9 mouse cellular contexts compared by ENCODE assay signal in the genomic region with DNA sequence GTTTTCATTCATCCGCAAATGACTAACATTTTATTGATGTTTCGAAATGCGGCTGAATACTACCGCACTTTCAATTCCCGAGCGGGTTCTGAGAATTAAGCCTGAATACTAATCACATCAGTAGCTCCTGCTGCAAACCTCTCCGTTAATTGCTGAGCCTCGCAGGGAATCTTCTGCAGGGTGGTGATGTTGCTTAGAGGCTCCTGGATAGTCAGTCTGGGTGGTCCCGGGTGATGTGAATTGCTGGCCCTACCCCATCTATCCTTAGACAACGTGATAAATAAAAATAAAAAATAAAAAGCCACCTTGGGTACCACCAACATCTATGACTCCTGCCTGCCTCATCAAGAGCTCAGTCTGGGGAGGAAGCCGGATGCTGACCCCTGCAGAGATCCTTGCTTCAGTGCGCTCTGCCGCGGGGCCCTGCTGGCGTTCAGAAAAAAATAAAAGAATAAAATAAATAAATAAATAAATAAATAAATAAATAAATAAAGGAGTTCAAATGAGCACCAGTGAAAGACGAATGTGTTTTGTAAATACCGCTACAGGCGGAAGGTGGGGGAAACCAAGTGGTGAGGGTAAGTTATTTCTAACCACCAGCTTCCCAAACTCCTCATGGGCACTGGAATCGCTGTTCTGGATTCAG. TPM values are rescaled to one million over a fixed set of nuclear protein-coding genes. Genes with fewer than 3 reads are reported as not detected.
DNase-seq lines count a peak whose midpoint lies in the region; ATAC-seq lines count a peak whose summit lies in the region.
"Had no signal": no experiment of that assay in that cellular context is flagged by ENCODE, and none has a peak within 500 bp of the region (broad histone marks: within the 10 kb centered on the region; RNA-seq: fewer than 3 reads in every experiment).

No protein-coding gene starts in this region.

- no peaks in the 10 kb centered on the region for H3K36me3 ChIP-seq in kidney, embryonic 14.5 days (ENCODE audit: control insufficient read depth, insufficient read depth, low read length)
- H3K36me3 ChIP-seq in hindbrain, embryonic 11.5 days (ENCODE audit: control insufficient read depth, insufficient read depth, low read length), result no peaks in the 10 kb centered on the region

- peak overlapping the region; percentile 48; the same call in 1 of the 2 replicates for H3K9ac ChIP-seq in kidney, embryonic 14.5 days (ENCODE audit: low read depth, low read length)
- peak overlapping the region; percentile 59; the same call in 1 of the 2 replicates for H3K9ac ChIP-seq in hindbrain, embryonic 11.5 days (ENCODE audit: low read depth, low read length)

- peak overlapping the region; percentile 91 for H3K4me2 ChIP-seq in kidney, embryonic 14.5 days (replicated peaks; ENCODE audit: low read depth, low read length)
- H3K4me2 ChIP-seq in hindbrain, embryonic 11.5 days (replicated peaks; ENCODE audit: low read depth, low read length), result peak overlapping the region; percentile 73

- H3K9me3 ChIP-seq in kidney, embryonic 14.5 days (ENCODE audit: control insufficient read depth, low read length), result no peaks in the 10 kb centered on the region
- H3K9me3 ChIP-seq in hindbrain, embryonic 11.5 days (ENCODE audit: control insufficient read depth, low read length), result no peaks in the 10 kb centered on the region

- peaks cover 20% of the 10 kb centered on the region for H3K27me3 ChIP-seq in kidney, embryonic 14.5 days (ENCODE audit: control insufficient read depth, insufficient read depth, low read length)
- H3K27me3 ChIP-seq in hindbrain, embryonic 11.5 days (ENCODE audit: control insufficient read depth, insufficient read depth, low read length), result 0 out of 2 replicates have a peak, but pooled peaks cover 2% of the 10 kb centered on the region

- 5% methylated on average over 19 of the region's 19 CpGs for WGBS in kidney, embryonic 14.5 days
- WGBS in hindbrain, embryonic 11.5 days, result 3% methylated on average over 19 of the region's 19 CpGs

- ATAC-seq in kidney, embryonic 14.5 days (ENCODE audit: low FRiP score, low TSS enrichment), result no peak
- ATAC-seq in hindbrain, embryonic 11.5 days (ENCODE audit: low FRiP score), result peak; percentile 14; the same call in 1 of the 2 replicates

- intact Hi-C loops in left cerebral cortex, postnatal 25 days (cut with DNase I), result loop anchor here (1.0 to 10.0 kb wide), 10 partner anchors 82 to 1909 kb away; partner anchors contain the start of gene Zranb2

- peak overlapping the region; percentile 64 for H3K4me3 ChIP-seq in kidney, embryonic 14.5 days (ENCODE audit: low read length)
- peak overlapping the region; percentile 60 for H3K4me3 ChIP-seq in hindbrain, embryonic 11.5 days (ENCODE audit: low read depth, low read length)

- H3K4me1 ChIP-seq in kidney, embryonic 14.5 days (ENCODE audit: control insufficient read depth, insufficient read depth, low read length), result peaks cover 9% of the 10 kb centered on the region; the same call in 1 of the 2 replicates
- H3K4me1 ChIP-seq in hindbrain, embryonic 11.5 days (replicated peaks; ENCODE audit: control insufficient read depth, insufficient read depth, low read length), result no peaks in the 10 kb centered on the region

- DNase-seq in kidney, adult 8-10 months, result no peak
- DNase-seq in embryo, embryonic 10.5 days (ENCODE audit: low spot score), result peak; percentile 44
- peak; percentile 45 for DNase-seq in hindbrain, embryonic 11.5 days (ENCODE audit: low spot score)
- DNase-seq in left cerebral cortex, postnatal 25 days (ENCODE audit: low spot score in 2 of 2), result peak; percentile 65 to 66
- DNase-seq in retina, postnatal 1 day, result peak; percentile 62
- no peak for DNase-seq in urinary bladder, postnatal 36 days (ENCODE audit: low spot score in 2 of 2)
- DNase-seq in urinary bladder, adult 18-20 months (ENCODE audit: low spot score in 2 of 2), result no peak

- no peak overlapping the region for H3K27ac ChIP-seq in kidney, embryonic 14.5 days (ENCODE audit: low read depth, low read length)
- H3K27ac ChIP-seq in hindbrain, embryonic 11.5 days (ENCODE audit: low read depth, low read length), result peak overlapping the region; percentile 85; the same call in 1 of the 2 replicates

RNA-seq across cellular contexts. Expression of gene Negr1, which starts 1.6 kb away (rescaled TPM):
- polyA plus RNA-seq in kidney, embryonic 14.5 days (2014; fragmentation: Nextera tagmentation; extraction: Ambion mirVana), result 12.2 and 12.4 TPM in 2 replicates
- 6.1 and 7.7 TPM in 2 replicates for polyA plus RNA-seq in hindbrain, embryonic 11.5 days (2014; fragmentation: Nextera tagmentation; extraction: Ambion mirVana)
- 100 to 1,000 TPM; 235 to 242 TPM for total RNA-seq in left cerebral cortex, postnatal 25 days (2021)
- total RNA-seq: MEL had no signal

Comparison
In these comparisons a context has a peak if more than half of its experiments do, and no peak if none do; other contexts are left out.
1. DNase-seq: peak in embryo, embryonic 10.5 days (single experiment), hindbrain, embryonic 11.5 days (single experiment), left cerebral cortex, postnatal 25 days (2 of 2) and retina, postnatal 1 day (single experiment); none in kidney, adult 8-10 months (0 of 2), urinary bladder, postnatal 36 days (0 of 2) and urinary bladder, adult 18-20 months (0 of 2).